Mouse (Mus musculus): Measurements from ENCODE around the gene Chrna4.

Chrna4 gene

DNA sequence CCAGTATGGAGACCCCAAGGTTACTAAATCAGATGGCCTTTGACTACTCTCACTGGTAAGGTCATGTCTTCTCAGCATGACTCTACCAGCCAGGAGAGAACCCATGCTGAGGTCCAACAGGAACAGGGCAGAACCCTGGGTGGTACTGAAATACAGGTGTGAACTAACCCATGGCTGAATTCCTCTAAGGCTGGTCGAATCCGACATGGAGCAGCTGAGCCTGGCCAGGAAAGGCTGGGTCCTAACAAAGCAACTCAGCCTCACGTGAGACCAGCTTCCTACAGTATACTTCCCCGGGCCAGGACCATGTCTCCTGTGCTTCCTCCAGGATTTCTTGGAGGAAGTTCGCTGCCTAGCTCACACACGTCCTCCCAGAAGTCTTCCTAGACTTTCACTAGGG lies 6.8 kb downstream of the Chrna4 start:
- DNase-seq (ENCODE audit: low read depth), result no peak

- no peak for DNase-seq (ENCODE audit: low read depth)
These were observed 8.2 kb downstream of the Chrna4 start for GRCm38 (mm10) chr2:181035186-181035585.

DNA sequence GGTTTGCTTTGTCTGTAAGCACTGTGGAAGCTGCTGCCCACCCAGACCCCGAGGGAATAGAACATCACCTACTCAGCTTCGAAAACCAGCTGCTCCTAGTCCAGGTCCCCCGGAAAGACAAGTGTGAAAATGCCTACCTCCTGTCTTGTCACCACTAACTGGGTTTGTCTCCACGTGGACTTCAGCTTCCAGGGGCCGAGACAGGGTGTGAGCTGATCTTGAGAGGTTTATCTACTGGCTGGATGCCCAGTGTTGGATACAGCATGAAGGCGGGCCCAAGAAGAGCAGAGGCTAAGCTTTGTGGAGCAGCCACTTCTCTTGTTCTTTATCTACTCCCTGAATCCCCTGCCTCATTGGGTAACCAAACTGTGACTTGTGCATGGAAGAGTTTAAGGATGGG lies 10.0 kb downstream of the Chrna4 start:
- DNase-seq (ENCODE audit: low read depth), result no peak

DNA sequence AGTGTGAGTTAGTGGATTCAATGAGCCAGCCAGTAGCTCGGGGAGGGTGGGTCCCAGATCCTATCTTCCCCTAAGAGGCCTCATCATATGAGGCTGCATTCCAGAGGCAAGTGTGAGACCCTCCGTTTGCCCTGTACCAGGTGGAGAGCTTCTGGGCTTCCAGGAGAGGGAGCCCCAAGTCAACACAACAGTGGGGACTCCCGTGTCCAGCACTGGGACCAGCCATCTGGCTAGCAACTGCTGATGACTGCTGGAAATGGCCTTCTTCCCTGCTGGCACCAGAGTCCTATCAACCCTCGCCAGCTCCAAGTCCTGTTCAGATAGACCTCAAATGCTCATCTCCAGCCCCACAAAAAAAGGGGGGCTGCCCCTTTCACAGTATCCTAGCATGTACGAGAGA lies 10.9 kb downstream of the Chrna4 start:
- DNase-seq (ENCODE audit: low read depth), result no peak

DNA sequence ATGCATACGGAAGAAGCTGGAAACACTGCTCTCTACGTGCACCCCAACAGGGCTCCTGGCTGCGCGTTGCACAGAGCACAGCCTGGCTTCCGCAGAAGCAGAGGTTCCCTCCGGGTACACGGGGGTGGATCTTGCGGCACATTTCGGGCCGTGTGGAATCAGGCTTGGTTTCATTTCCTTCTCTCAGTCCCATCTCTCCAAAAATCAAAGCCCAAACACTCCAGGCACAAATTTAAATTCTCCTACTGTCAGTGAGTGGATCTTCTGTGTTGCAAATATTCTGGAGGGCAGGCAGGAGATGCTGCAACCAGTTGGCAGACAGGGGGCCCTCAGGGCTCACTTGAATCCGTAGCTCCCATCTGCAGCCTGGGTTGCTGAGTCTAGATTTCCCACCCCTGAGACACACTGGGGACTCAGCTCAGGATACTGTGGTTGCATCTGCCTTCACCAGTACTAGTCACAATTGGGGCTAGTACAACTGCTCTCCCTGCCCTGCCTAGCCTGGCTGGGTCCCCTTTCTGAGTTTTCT lies 11.9 kb downstream of the Chrna4 start:
- no peak for DNase-seq (ENCODE audit: low read depth)

DNA sequence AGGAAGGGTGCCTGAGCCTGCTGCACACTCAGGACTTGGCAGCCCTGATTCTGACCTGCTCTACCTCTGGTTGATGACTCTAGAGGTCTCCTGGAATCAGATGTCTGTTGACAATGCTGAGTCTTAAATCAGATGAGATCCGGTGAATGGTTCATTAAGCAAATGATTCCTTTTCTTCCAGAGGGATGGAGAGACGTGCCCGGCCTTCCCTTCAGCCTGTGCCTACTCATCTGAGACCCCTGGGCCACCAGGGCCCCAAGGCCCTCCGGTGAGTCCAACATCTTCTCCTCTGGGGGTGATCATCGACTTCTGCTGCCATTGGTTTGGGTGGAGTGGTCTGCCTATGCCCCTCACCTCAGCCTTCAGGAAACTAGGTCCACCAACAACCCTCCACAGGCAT lies 35.0 kb downstream of the Chrna4 start:
- DNase-seq (ENCODE audit: low read depth), result no peak

GRCm38 (mm10) chr2:181007054-181007453 lies 36.3 kb downstream of the Chrna4 start:
- DNase-seq (ENCODE audit: low read depth), result no peak

DNA sequence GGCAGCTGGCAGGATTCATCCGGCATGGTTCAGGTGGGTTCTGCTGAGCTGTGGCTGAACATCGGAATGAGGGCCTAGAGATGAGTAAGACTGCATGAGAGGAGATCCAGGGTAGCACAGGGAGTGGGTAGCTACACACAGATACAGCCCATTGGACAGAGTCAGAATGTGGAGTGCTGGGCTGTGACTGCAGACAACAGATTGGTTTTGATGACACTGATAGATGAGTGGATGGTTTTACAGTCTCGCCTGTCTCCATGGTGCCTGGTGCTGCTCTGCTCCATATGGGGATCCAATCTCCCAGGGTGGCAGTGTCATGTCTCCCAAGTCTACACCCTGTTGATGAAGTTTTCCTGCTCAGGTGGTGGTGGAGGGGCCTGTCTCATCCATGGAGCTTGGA lies 46.4 kb downstream of the Chrna4 start:
- no peak for DNase-seq (ENCODE audit: low read depth)

- peak; percentile 18 for DNase-seq (ENCODE audit: low read depth)
These were observed 46.9 kb downstream of the Chrna4 start for GRCm38 (mm10) chr2:180996436-180996835.

- DNase-seq (ENCODE audit: low read depth), result no peak
These were observed 47.9 kb downstream of the Chrna4 start for GRCm38 (mm10) chr2:180995457-180995856.

- DNase-seq (ENCODE audit: low read depth), result no peak
These were observed 49.0 kb downstream of the Chrna4 start for GRCm38 (mm10) chr2:180994360-180994759.

GRCm38 (mm10) chr2:180990347-180990746 lies 53.0 kb downstream of the Chrna4 start:
- DNase-seq (ENCODE audit: low read depth), result no peak

DNA sequence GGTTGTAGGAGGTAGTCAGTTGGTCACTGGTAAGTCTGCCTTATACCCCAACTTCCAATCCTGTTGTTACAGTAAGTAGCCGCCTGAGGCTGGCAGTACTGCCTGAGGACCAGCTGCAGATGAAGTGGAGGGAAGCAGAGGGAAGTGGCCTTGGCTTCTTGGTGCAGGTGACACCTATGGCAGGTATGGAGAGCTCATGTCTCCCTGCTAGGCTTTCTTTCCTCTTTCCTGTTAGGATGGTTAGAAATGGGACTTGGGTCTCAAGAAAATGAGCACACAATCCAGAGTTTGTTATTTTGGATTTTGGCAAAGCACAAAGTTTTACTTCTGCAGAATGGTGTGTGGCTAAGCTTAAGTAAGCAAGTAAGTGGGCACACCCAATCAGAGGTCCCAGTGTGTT lies 54.4 kb downstream of the Chrna4 start:
- DNase-seq (ENCODE audit: low read depth), result no peak

- no peak for DNase-seq (ENCODE audit: low read depth)
These were observed 54.9 kb downstream of the Chrna4 start for GRCm38 (mm10) chr2:180988347-180988913.

DNA sequence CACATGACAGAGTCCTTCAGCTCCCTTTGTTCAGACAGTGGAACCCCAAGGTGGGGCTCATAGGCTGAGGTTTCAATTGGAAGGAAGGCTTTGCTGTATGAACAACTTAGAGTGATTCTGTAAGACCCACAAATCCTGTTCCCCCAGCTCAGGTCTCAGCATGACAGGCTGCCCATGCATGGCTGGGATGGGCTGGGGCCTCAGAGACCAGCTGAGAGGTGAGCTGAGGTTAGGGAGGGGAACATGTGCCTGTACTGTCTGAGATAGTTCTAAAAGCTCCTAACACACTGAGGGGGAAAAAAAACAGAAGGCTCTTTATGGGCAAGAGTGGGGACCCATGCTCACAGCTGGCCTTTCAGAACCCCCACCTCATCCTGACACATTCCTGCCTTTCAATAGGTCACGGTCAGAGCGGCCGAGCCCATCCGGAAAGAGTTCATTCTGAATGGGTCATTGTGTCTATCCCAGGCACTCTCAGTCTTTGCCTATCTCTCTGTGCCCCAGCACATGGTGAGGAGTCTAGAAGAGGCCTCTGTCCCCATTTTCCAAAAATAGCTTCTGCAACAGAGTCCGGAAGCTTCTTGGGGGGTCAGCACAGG lies 55.8 kb downstream of the Chrna4 start:
- no peak for DNase-seq (ENCODE audit: low read depth)

DNA sequence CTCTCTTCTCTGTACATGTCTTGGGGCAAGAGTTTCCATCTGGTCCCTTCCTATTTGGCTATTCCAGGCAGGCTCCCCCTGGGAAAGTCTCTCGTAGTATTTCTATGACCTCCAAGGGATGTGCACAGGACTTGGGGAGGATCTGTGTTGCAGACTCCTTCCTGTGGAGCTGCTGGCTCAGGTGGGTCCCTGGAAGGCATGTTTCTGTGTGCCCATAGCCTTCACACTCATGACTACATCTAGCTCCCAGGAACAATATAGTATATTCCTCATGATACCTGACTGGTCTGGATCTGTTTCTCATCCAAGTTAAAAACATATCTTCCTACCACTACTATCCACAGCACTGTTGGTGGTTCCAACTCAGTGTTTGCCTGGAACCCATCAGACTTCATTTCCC lies 56.3 kb downstream of the Chrna4 start:
- DNase-seq (ENCODE audit: low read depth), result no peak

DNA sequence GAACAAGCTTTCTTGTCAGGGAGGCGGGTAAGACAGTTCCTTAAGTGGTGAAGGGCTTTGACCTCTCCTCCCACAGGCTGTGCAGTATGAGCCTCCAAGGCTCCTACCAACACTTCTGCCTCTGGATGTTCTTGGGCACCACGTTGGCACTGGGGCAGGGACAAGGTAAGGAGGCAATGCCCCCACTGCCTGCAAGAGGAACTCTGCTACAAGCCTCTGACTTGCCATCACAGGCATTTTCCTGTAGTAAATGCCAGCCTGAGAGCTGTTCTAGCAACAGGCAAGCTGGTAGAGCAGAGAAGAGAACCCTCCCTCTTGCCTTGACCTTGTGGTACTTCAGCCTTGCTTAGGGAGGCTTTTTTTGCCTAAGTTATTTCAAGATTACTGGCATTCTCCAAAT lies 56.9 kb downstream of the Chrna4 start, which contains the start of gene Col20a1:
Gene Col20a1, plus strand, starts transcription at position 87 of the 400 bp plus-strand sequence.
- no peak for DNase-seq (ENCODE audit: low read depth)

DNA sequence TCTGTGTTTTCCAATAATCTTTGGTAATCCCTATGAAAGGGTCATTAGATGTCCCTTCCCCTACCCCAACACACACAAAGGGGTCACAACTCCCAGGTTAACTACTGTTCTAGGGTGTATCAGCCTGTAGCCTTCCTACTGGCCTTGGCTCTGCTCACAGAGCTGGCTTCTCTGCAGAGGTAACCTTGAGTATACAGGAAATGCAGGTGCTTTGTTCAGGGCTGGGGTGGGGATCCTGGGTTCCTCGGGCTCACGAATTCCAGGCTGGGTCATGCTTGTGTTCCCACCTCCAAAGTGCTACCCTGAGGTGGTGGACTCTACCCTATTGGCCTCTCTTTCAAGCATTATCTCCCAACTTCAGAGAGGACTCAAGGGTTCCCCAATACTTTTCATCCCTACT lies 57.7 kb downstream of the Chrna4 start:
- no peak for DNase-seq (ENCODE audit: low read depth)

DNA sequence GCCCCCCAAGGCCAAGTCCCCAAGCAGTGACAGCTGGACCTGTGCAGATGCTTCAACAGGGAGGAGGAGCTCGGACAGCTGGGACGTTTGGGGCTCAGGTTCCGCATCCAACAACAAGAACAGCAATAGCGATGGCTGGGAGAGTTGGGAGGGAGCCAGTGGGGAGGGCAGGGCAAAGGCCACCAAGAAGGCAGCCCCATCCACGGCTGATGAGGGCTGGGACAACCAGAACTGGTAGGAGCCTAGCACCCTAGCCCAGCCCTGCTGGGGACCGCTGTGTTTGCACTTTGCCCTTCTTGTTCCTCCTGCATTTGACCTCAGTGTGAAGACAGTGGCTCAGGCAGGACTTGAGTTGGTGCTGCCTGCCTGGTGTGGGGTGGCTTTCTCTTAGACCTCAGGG lies 62.2 kb downstream of the Chrna4 start:
- no peak for DNase-seq (ENCODE audit: low read depth)

Data from c-Kit-positive CD71-negative TER-119-negative erythroid progenitor cells, embryonic 14.5 days (primary cell).